Mouse (Mus musculus) left cerebral cortex, postnatal 10 days (tissue): ENCODE measurements around the gene Gm21119. TPM values are rescaled to one million over a fixed set of nuclear protein-coding genes. Genes with fewer than 3 reads are reported as not detected.
"Not testable (repeated sequence)": the region's sequence is repeated elsewhere in the genome, so short reads cannot be mapped to it uniquely, and the experiment has no call there.

Experiments
- DNase-seq, 2 experiments: peaks; one replicate each; pipeline ENCODE4 v3.0.0; 2021 to 2022; ENCODE audit warnings: low spot score in 2 of 2, mixed read lengths in 1 of 2; ENCODE audit errors: extremely low spot score in 1 of 2
- intact Hi-C: fragments of 180-260 bp; cut with DNase I; formaldehyde crosslinking; loops from one replicate; pipeline ENCODE4 v1.15.1; 2025
- total RNA-seq, 2 experiments: library from RNA; stranded (reverse); gene quantifications; 2 replicates each; pipeline ENCODE4 v1.2.3; 2021

Gene Gm21119
- total RNA-seq, 2 experiments from 2014 or later = 0.79 to 1.1 TPM

- DNase-seq, intact Hi-C loops: not testable (repeated sequence)
These were observed 16.0 kb downstream of the Gm21119 start for GRCm38 (mm10) chr8:20630766-20631165.

DNA sequence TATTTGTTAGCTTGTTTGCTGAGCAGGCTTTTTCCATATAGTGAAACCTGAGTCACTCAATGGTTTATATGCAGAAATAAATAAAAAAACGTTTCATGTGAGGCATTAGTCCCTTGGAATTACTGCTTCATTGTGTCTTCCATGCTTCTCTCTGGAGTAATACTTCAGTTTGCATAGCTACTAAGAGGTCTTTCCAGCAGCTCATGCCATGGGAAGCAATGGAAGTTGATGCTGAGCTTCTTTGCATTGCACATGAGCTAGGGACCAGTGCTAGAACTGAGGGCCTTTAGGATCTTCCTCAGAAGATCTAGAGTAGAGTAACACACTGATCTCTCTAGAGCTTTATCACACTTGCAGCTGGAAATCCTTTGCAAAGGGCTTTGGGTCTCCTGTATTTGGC is 23.2 kb downstream of the Gm21119 start:
- intact Hi-C loops = not testable (repeated sequence)
- DNase-seq = peak in 1 of 2 experiments; percentile 0

GRCm38 (mm10) chr8:20643536-20643935 is 28.8 kb downstream of the Gm21119 start:
- intact Hi-C loops = not testable (repeated sequence)
- DNase-seq = peak; percentile 0 to 10

DNA sequence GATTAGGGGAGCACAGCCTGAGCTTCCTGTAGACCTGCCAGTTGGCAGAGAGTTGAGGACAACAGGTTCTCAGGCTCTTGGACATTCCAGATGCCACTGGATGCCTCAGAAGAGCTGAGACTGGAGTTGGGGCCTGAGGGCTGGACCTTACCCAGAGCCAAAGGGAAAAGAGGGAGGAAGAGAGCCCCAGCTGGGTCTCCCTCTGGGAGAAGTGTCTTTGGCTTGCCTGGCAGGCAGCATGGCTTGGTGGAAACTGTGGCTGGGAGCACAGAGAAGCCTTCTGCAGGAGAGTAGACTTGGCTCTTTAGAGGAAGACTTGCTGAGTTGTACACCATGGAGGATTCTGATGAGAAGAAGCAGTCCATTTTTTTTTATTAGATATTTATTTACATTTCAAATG is 38.3 kb downstream of the Gm21119 start:
- DNase-seq = peak; percentile 0 to 40
- intact Hi-C loops = not testable (repeated sequence)

GRCm38 (mm10) chr8:20678418-20678817 is 63.7 kb downstream of the Gm21119 start:
- intact Hi-C loops, DNase-seq: not testable (repeated sequence)
